Mouse (Mus musculus) kidney, postnatal 25 days (tissue): ENCODE measurements around the gene Fbxl13.

ENCODE experiments used
- DNase-seq, 2 experiments: peaks; one replicate each; pipeline ENCODE4 v3.0.0; 2021; ENCODE audit warnings: mixed read lengths in 2 of 2

Gene Fbxl13

DNA sequence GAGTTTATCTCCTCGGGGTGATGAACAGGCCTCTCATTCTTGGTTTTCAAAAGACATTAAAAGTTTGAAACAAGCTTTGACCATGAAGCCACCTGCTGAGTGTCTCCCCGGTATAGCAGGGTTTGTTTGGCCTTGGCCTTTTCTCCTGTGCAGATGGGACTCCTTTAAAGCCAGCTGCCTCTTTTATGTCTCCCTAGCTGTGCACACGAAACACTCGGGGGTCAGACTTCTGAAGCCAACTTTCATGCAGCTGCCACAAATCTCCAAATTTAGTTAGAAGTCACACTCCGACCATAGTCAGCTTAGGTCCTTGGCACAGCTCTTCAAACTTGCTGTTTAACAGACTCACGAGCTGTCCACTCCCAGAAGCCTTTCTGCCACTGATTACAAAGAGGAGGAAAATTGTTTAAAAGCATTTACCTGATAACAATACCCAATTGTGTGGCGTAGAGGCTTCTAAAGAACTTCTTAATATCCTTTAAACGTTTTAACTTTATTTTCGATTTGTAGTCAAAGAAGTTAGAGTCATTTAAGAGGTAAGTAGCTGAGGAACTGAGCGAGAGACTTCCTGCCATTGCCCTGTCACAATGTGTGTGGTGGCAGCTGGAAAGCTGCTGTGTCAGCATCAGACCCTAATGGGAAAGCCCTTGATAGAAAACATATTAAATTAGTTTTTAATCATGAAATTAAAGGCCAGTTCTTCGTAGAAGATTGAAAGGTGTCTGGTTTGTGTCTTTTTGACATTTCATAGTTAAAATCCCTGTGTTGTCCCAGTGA is 162.8 kb downstream of the Fbxl13 start:
- no peak for DNase-seq

DNA sequence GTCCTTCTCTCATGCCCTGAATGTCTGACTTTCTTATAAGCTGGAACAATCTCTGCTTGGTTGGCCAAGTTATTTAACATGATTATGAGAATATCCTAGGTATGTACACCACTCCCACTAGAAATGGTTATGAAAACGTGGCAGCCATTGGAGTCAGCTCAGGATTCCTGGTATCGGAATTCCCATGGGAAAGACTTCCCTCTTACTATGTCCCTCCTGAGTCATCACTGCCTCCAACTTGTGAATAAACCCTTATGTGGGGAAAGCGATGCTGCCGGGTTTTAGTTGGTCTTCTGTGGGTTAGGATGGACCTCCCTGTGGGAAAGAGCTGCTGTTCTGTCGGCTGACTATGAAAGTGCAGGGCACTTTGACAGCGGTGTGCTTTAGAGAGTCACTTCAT is 163.9 kb downstream of the Fbxl13 start:
- DNase-seq, result no peak

DNA sequence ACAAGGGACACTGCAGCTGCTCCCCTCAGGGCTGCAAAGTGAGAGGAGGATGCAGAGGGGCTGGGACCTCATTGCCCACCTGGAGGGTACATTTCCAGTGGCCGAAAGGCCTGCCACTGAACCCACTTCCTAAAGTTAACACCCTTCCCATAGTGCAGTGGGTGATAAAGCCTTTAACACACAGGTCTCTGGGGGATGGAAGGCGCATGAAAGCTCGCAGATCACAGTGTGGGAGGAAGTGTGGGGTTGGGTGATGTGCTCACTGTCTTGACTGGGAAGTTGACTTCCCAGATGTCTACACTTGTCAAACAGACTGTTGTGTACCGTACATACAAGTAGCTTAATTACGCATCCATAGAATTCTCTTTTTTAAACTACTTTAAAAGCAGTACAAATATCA is 165.7 kb downstream of the Fbxl13 start:
- DNase-seq, result no peak

DNA sequence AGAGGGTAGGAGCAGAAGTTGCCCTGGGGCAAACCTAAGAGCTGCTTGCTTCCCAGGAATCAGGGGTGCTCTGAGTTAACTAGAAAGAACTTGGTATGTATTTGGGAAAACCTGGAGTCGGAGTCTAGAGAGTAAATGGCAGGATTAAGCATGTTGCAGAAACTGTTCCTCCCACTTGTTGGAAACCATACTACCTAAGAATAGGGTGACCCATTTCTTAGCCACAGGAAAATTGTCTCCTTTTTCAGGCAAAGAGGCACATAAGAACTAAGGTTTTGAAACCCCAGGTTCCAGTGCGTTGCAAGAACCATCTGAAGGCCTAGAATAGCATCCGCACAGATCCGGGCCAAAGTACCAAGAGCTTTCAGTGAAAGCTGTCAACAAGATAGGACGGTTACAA is 167.0 kb downstream of the Fbxl13 start:
- no peak for DNase-seq

DNA sequence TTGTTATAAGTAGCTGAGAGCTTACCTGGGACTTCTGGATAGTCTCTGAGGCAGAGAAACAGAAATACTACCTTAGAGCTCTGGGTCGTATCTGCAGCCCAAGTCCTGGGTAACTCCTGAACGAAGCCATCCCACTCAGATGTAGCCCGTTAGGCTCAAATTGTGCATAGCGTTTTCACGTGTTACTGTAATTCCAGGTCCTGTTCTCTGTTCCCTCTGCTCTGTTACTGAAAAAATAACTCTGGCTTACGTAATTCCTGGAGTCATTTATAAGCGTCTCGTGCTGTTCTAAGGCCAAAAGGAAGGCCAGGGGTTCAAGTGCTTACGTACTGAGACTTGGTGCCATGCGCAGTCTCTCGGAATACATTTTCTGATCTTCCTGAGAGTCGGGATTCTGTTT is 177.3 kb downstream of the Fbxl13 start:
- no peak for DNase-seq

DNA sequence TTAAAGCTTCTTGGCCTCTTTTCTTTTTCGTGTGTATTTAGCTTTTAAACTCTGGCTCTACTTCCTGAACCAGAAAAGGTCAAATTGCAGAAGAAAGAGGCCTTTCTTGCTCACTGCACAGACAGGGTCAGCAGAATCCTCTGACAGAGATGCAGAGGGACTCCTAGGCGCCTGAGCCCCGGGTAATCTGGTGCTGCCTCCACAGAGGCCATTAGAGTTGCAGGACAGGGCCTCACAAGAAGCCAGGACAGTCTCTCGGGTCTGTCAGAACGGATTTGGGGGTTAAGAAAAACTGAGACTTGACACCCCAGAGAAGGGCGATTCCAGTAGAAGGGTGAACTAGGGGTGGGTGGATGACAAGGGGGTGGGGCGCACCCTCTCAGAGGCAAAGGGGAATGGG is 178.0 kb downstream of the Fbxl13 start:
- DNase-seq, result peak; percentile 10 to 39

DNA sequence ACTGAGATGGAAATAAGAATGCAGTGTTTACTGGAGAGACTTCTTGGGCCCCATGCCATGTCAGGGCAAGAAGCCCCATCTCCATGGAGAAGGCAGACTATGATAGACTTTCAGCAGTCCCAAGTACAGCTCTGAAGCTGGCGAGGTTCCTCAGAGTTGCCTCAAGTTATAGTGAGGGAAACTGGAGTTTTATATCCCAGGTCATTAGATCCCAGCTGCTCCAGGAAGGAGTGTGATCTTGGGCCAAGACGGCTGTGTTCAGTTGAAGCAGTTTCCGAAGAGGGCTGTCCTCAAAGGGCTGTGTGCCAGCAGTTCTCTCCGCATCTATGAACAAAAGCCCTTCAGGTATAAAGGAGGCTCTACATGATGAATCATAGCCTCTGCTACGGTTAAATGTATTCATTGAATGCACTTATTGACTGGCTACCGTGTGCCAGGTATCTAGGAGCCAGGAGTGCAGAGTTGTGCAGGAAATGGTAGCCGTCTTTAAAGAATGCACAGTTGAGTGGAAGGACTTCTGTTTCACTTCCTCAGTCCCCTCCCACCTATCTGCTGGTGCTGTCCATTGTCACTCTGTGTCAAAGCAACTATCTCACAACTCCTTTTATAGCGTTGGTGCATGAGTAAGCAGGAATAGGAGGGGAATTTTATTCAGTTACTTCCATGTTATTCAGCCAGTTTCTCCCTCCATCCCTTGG is 204.5 kb downstream of the Fbxl13 start:
- peak; percentile 35 for DNase-seq

DNA sequence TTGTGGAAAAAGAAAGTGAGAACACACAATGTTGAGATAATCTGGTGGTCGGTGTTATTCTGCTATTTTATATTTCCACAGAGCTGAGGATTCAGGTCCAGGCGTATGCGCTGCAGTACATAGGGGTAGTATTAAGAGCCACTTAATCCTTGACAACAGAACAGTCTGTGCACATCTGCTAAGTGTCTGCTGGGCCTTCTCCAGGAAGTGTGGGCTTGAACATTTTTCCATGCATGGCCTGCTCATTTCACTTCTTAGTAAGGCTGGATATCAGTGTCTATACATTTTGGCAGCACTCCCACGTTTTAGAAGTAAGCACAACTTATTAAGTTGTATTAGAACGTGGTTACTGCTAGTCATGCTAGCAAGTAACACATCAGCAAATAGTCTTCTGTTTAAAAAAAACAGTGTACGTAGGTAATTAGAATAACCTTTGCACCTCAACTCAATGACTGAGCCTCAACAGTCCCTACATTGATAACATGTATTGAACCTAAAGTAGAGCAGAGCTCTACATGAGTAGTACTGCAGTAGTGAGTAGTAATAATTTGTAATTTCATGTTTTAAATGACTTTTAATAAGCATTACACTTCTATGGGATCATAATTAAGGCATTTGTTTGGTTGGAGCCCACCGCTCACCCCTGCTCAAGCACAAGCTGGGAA is 205.9 kb downstream of the Fbxl13 start:
- no peak for DNase-seq

DNA sequence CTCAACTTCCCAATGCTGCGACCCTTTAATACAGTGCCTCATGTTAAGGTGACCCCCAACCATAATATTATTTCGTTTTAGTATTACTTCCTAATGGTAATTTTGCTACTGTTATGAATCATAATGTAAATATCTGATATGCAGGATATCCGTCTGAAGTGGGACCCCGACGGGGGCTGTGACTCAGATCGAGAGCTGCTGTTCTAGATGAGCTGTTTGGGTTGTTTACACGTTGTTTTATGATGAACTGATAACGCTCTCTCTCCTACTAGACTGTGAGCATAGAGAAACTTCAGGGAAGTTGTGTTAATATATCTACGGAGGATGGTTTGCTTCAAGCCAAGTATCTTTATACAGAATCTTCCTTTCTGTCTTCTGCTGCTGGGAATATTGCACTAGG is 207.0 kb downstream of the Fbxl13 start:
- DNase-seq, result no peak

DNA sequence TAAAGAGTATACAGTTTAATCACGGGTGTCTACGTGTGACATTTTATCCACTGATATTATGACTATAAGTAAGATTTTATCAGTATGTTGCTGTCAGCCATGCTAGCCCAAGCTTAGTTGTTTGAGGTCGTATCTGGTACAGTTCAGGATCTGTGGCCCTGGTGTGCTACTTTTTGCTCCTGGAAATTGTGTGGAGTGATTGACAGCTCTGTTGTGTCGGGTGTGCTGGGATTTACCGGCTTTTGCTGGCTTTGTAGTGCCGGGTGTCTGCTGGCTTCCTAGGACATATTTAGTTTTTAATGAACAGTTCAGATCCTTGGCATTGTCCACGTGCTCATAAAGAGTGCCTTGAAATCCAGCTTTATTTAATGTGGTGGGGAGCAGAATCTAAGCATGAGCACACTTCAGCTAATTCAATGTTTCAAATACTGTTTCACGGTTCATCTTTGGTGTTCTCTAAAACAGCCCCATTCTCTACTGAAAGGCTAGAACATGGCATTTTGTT is 208.9 kb downstream of the Fbxl13 start:
- no peak for DNase-seq

DNA sequence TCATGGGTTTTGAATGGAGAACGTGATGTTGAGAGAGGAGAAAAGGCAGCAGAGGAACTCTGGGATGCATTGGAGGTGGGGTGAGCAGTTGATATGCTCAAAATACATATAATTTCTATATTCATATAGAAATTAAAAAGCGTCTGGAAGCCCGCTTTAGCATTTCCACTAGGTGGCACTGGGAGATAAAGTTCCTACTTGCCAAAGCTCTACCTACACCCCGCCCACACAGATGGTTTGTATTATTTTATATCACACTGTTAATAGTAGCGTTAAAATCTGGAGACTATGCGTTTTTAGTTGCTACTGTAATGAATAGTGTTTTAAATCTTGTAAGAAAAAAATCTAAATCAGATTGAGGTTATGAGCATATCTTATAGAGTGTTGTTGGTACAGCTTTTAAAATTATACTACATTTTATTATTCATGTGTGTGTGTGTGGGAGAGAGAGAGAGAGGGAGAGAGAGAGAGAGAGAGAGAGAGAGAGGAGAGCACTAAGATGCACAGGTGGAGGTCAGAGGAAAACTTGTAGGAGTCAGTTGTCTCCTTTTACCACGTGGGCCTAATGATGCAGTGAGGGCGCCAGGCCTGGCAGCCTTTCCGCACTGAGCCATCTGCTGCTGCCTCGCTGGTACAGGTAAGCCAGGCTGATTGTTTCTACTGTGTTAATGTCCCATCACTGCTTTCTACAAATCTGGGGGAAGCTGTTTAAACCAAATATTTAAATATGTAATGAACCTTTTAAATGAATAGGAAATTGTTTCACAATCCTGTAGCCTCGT is 211.1 kb downstream of the Fbxl13 start:
- peak in 1 of 2 experiments; percentile 8 for DNase-seq
